Comparison of ENCODE assay signal across 13 mouse cellular contexts in the genomic region with DNA sequence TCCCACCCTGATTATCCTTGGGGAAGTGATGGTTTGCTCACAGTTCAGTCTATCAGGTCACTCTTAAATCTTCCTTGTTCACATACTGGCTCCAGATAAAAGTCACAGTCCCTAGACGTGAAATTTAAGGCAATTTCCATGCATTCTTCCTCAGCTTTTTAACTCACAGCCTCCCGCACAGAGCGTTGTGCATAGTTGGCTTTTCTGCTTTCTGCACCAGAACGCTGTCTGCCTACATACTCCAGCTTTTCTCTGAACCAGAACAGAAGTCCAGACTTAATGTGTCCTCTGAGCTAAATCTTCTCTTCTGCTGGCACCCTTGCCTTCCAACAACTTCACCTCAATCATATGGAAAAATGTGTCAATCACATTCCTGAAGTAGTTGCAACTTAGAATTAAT.
"Had no signal": no experiment of that assay in that cellular context is flagged by ENCODE, and none has a peak within 500 bp of the region (broad histone marks: within the 10 kb centered on the region; RNA-seq: fewer than 3 reads in every experiment).

No protein-coding gene starts in this region.

- H3K9me3 ChIP-seq: intestine, embryonic 15.5 days; limb, embryonic 15.5 days; liver, embryonic 12.5 days; midbrain, embryonic 10.5 days; neural tube, embryonic 12.5 days had no signal

- H3K4me3 ChIP-seq: intestine, embryonic 15.5 days; limb, embryonic 15.5 days; liver, embryonic 12.5 days; midbrain, embryonic 10.5 days; neural tube, embryonic 12.5 days had no signal

- ATAC-seq: intestine, embryonic 15.5 days; liver, embryonic 12.5 days had no signal

- H3K36me3 ChIP-seq: intestine, embryonic 15.5 days; limb, embryonic 15.5 days; liver, embryonic 12.5 days; midbrain, embryonic 10.5 days; neural tube, embryonic 12.5 days had no signal

- H3K9ac ChIP-seq: intestine, embryonic 15.5 days; limb, embryonic 15.5 days; liver, embryonic 12.5 days; lung, embryonic 14.5 days; neural tube, embryonic 12.5 days had no signal

- H3K27ac ChIP-seq: intestine, embryonic 15.5 days; limb, embryonic 15.5 days; liver, embryonic 12.5 days; midbrain, embryonic 10.5 days; neural tube, embryonic 12.5 days had no signal

- H3K4me2 ChIP-seq: intestine, embryonic 15.5 days; limb, embryonic 15.5 days; liver, embryonic 12.5 days; lung, embryonic 14.5 days; neural tube, embryonic 12.5 days had no signal

- DNase-seq: kidney, adult 18-20 months; kidney, postnatal 10 days; kidney, postnatal 4 days; lung, embryonic 14.5 days; lung, postnatal 10 days; lung, postnatal 4 days; midbrain, embryonic 14.5 days; thymus, postnatal 4 days had no signal

- H3K4me1 ChIP-seq: intestine, embryonic 15.5 days; limb, embryonic 15.5 days; liver, embryonic 12.5 days; midbrain, embryonic 10.5 days; neural tube, embryonic 12.5 days had no signal

- H3K27me3 ChIP-seq: intestine, embryonic 15.5 days; limb, embryonic 15.5 days; liver, embryonic 12.5 days; neural tube, embryonic 12.5 days had no signal
